Mouse (Mus musculus) G1E-ER4 (cell line): ENCODE results near the gene Acbd6. TPM values are rescaled to one million over a fixed set of nuclear protein-coding genes. Genes with fewer than 3 reads are reported as not detected.

Experiments
- GATA1 ChIP-seq: IDR thresholded peaks from one replicate; pipeline ENCODE4 v1.8.0; 2012; ENCODE audit warnings: low read length, inconsistent platforms
- polyA plus RNA-seq: library from polyadenylated mRNA; stranded (reverse); fragments of >175 nt; gene quantifications from 2 replicates; pipeline ENCODE4 v1.2.3, GENCODE M21; 2012

Gene Acbd6
- polyA plus RNA-seq, result 463 and 662 TPM in 2 replicates

DNA sequence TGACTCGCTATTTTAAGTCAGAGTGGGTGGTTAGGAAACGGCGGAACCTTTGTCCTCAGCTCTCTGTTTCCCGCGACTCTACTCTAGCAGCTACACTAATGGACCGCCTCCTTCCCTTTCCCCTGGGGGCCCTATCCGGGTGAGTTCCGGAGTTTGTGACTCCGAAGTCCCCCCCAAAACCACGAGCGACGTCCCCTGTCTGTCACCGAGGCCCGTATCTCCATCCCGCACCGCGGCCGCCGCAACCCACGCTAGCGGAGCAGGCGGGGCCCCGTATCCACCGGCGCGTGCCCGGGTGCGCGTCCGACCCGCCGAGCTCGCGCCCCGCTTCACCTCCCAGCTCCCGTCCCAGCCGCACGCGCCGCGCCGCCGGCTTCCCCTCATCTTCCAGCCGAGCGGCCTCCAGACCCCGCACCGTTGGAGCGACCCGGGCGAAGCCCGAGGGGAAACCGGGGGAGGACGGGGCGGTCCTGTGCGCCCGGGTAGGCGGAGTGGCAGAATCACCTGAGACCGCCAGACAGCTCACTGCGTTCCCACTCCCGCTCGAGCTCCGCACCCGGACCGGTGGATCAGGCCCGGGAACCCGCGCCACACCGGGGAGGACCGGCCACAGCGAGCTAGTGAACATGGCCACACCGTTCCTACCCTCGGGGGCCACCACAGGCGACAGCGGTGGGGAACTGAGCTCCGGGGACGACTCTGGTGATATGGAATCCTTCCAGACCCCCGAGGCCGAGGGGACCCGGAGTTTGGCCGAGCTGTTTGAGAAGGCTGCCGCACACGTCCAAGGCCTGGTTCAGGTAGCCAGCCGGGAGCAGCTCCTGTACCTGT is at the start of gene Acbd6:
TSS of gene Acbd6 (plus strand) at position 109 of the 831 bp plus-strand sequence.
- no peak for TF ChIP-seq GATA1

GRCm38 (mm10) chr1:155510263-155510662 is 47.7 kb upstream of the Acbd6 start:
- TF ChIP-seq GATA1, result no peak

DNA sequence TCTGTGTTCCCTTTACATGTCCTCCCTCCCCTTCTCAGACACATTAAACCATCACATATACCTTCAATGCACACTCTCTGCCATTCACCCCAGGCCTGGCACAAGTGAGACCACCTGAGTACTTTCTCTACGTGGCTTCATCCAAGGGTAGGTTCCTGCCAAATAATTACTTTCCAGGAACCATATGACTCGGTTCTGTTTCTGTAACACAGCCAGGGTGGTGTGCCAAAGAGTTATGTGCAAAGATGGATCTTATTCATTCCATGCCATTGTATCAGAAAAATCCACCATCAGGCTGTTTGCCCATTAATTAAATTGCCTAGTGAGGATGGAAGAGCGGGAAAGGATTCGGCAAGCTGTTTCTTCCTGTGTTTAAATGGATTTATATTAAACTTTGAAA is 42.1 kb upstream of the Acbd6 start:
- no peak for TF ChIP-seq GATA1

GRCm38 (mm10) chr1:155516594-155516993 is 41.3 kb upstream of the Acbd6 start:
- no peak for TF ChIP-seq GATA1

GRCm38 (mm10) chr1:155517060-155517459 is 40.9 kb upstream of the Acbd6 start:
- TF ChIP-seq GATA1, result no peak

GRCm38 (mm10) chr1:155520285-155520684 is 37.6 kb upstream of the Acbd6 start:
- no peak for TF ChIP-seq GATA1

DNA sequence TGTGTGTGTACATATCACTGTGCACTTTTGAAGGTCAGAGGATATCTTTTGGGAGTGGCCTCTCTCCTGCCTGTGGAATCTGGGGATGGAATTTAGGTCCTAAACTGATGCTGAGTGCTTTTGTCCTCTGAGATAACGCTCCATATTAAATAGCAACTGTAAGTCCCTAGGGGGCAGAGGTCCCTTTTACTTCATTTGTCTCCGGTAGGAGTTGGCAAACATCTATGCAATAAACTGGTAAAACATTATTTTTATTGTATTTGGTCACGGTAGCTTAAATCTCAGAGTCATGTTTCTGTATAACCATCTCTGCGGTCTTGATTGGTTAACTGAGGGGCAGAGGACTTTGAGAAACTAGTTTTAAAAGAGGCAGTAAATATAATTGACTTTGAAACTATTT is 35.4 kb upstream of the Acbd6 start:
- TF ChIP-seq GATA1, result no peak

GRCm38 (mm10) chr1:155526176-155526575 is 31.7 kb upstream of the Acbd6 start:
- TF ChIP-seq GATA1, result no peak

DNA sequence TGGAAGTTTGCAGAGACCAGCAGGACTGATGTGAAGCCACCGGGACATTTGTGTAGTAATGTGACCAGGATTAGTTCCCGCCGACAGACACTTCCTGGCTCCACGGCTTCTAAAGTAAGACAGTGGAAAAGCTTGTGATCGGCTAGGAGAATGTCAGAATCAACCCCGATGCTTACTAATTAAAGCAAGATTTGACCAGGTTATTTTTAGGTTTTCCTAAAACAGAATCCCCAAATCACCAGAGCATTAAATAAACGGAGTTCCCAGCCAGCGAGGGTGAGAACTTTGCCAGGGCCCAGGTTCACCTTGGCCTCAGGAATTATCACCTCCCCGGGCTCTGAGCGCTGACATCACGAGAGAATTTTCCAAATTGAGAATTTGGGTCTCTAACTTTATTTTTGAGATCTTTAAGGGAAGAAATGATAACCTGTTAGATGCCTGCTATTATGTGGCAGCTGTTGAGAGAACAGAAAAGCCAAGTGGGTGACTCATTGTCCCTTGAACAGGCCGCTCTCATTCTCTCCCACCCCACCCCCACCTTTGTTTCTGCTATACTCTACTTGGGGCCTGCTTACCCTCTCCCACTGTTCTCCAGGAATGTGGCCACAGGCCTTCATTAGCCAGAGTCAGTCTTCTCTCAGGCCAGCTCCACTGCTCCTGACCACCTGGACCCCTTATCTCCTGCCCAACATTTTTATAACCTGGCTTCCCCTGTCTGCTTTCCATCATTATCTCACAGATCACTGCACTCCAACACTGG is 30.7 kb upstream of the Acbd6 start:
- TF ChIP-seq GATA1, result no peak

- no peak for TF ChIP-seq GATA1
These were observed 30.1 kb upstream of the Acbd6 start for GRCm38 (mm10) chr1:155527787-155528158.

- no peak for TF ChIP-seq GATA1
These were observed 29.4 kb upstream of the Acbd6 start for GRCm38 (mm10) chr1:155528405-155529119.

DNA sequence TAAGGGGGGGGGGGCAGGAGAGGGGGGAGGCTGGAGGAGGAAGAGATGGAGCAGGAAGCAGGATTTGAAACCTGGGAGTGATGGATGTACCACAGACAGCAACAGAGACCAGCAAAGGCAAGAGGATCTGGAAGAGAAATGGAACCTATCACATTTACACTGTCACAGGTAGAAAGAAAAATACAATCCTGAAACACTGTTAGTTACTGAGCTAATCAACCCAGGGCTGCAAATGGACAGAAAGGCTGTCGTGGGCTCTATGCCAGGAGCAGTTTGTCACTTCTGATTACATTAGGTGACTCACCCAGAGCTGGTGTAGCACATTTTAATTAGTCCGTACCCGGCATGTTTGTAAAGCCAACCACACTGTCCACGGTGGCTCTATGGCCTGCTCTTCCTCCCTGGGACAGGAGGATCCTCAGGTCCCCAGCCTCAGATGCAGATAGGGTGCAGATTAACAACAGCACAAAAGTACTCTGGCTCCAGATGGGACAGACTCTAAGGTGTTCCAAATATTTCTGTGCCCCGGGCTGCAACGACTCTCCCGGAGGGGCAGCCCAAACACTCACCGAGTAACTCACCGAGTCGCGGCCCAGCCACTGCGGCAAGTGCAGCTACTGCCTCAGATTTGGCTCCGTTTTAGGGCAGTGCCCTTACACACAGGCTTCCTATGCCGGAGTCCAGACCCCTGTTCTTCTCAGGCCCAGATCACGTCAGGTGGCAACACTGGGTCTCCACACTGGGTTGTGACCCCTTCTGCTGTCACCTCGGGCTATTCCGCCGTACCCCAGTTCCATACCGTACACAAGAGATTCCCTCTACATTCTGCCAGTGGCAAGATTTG is 28.6 kb upstream of the Acbd6 start:
- no peak for TF ChIP-seq GATA1

- TF ChIP-seq GATA1, result no peak
These were observed 27.1 kb upstream of the Acbd6 start for GRCm38 (mm10) chr1:155530561-155531457.

GRCm38 (mm10) chr1:155532396-155532795 is 25.5 kb upstream of the Acbd6 start:
- no peak for TF ChIP-seq GATA1
